Mouse (Mus musculus): Measurements from ENCODE around the gene Dpy19l3. TPM values are rescaled to one million over a fixed set of nuclear protein-coding genes. Genes with fewer than 3 reads are reported as not detected.

The Dpy19l3 gene
- polyA plus RNA-seq, 1 experiment from 2014 or later = 34.2 TPM

GRCm38 (mm10) chr7:35723035-35723434, 31.2 kb downstream of the Dpy19l3 start:
- no peak for DNase-seq (ENCODE audit: low spot score)
- peaks cover 13% of the 10 kb centered on the region for H3K36me3 ChIP-seq (ENCODE audit: control insufficient read depth, insufficient read depth, low read length)
- 64% methylated on average over 2 of the region's 2 CpGs for WGBS
- H3K27me3 ChIP-seq (ENCODE audit: control insufficient read depth, insufficient read depth, low read length) = no peaks in the 10 kb centered on the region
- H3K9ac ChIP-seq (ENCODE audit: low read length) = no peak overlapping the region
- H3K4me2 ChIP-seq (ENCODE audit: low read depth) = no peak overlapping the region
- no peak for ATAC-seq (ENCODE audit: insufficient read depth, low FRiP score, low TSS enrichment)
- H3K4me1 ChIP-seq (ENCODE audit: control insufficient read depth, insufficient read depth, low read length) = no peaks in the 10 kb centered on the region
- no peak overlapping the region for H3K27ac ChIP-seq (ENCODE audit: low read depth, low read length)
- no peak overlapping the region for H3K4me3 ChIP-seq (ENCODE audit: low read depth, low read length)
- H3K9me3 ChIP-seq (ENCODE audit: control insufficient read depth, low read length) = no peaks in the 10 kb centered on the region

- DNase-seq (ENCODE audit: low spot score) (no peak), ATAC-seq (ENCODE audit: insufficient read depth, low FRiP score, low TSS enrichment) (no peak)
- Histone ChIP-seq H3K9ac (ENCODE audit: low read length) (no peak overlapping the region), H3K27me3 (ENCODE audit: control insufficient read depth, insufficient read depth, low read length) (no peaks in the 10 kb centered on the region), H3K27ac (ENCODE audit: low read depth, low read length) (no peak overlapping the region), H3K36me3 (ENCODE audit: control insufficient read depth, insufficient read depth, low read length) (peaks cover 14% of the 10 kb centered on the region; the same call in 1 of the 2 replicates), H3K4me1 (ENCODE audit: control insufficient read depth, insufficient read depth, low read length) (no peaks in the 10 kb centered on the region), H3K9me3 (ENCODE audit: control insufficient read depth, low read length) (no peaks in the 10 kb centered on the region), H3K4me2 (ENCODE audit: low read depth) (no peak overlapping the region), H3K4me3 (ENCODE audit: low read depth, low read length) (no peak overlapping the region)
- 92% methylated on average over 8 of the region's 8 CpGs for WGBS
These were observed 35.7 kb downstream of the Dpy19l3 start for GRCm38 (mm10) chr7:35718421-35719178.

DNA sequence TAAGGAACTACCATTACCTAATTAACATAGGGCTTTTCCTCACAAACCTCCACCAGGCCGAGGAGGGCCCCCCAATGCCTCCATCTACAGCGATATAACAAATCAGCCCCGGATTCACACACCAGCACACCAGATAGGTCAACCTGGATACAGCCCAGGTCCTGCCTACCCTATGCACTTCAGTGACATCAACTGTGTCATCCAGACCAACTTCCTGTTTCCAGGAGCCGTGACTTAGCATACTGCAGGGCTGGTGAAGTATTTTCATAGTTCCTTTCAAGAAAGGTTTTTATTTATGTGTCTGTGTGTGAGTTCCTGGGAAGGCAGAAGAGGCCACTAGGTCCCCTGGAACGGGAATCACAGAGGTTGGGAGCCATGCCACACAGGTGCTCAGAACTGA, 43.9 kb downstream of the Dpy19l3 start:
- H3K9ac ChIP-seq (ENCODE audit: low read length) = no peak overlapping the region
- H3K4me1 ChIP-seq (ENCODE audit: control insufficient read depth, insufficient read depth, low read length) = no peaks in the 10 kb centered on the region
- H3K27ac ChIP-seq (ENCODE audit: low read depth, low read length) = no peak overlapping the region
- H3K36me3 ChIP-seq (ENCODE audit: control insufficient read depth, insufficient read depth, low read length) = peaks cover 9% of the 10 kb centered on the region
- H3K4me2 ChIP-seq (ENCODE audit: low read depth) = no peak overlapping the region
- H3K27me3 ChIP-seq (ENCODE audit: control insufficient read depth, insufficient read depth, low read length) = no peaks in the 10 kb centered on the region
- ATAC-seq (ENCODE audit: insufficient read depth, low FRiP score, low TSS enrichment) = no peak
- H3K9me3 ChIP-seq (ENCODE audit: control insufficient read depth, low read length) = no peaks in the 10 kb centered on the region
- 90% methylated on average over 5 of the region's 5 CpGs for whole genome bisulfite sequencing
- H3K4me3 ChIP-seq (ENCODE audit: low read depth, low read length) = no peak overlapping the region
- no peak for DNase-seq (ENCODE audit: low spot score)

- no peak overlapping the region for H3K4me3 ChIP-seq (ENCODE audit: low read depth, low read length)
- H3K4me2 ChIP-seq (ENCODE audit: low read depth) = no peak overlapping the region
- no peaks in the 10 kb centered on the region for H3K4me1 ChIP-seq (ENCODE audit: control insufficient read depth, insufficient read depth, low read length)
- no peak for ATAC-seq (ENCODE audit: insufficient read depth, low FRiP score, low TSS enrichment)
- no peak overlapping the region for H3K27ac ChIP-seq (ENCODE audit: low read depth, low read length)
- H3K36me3 ChIP-seq (ENCODE audit: control insufficient read depth, insufficient read depth, low read length) = no peaks in the 10 kb centered on the region; the same call in 1 of the 2 replicates
- H3K9ac ChIP-seq (ENCODE audit: low read length) = no peak overlapping the region
- H3K27me3 ChIP-seq (ENCODE audit: control insufficient read depth, insufficient read depth, low read length) = no peaks in the 10 kb centered on the region
- 91% methylated on average over 16 of the region's 16 CpGs for WGBS
- no peak for DNase-seq (ENCODE audit: low spot score)
- H3K9me3 ChIP-seq (ENCODE audit: control insufficient read depth, low read length) = no peaks in the 10 kb centered on the region
These were observed 46.2 kb downstream of the Dpy19l3 start for GRCm38 (mm10) chr7:35708101-35708500.

DNA sequence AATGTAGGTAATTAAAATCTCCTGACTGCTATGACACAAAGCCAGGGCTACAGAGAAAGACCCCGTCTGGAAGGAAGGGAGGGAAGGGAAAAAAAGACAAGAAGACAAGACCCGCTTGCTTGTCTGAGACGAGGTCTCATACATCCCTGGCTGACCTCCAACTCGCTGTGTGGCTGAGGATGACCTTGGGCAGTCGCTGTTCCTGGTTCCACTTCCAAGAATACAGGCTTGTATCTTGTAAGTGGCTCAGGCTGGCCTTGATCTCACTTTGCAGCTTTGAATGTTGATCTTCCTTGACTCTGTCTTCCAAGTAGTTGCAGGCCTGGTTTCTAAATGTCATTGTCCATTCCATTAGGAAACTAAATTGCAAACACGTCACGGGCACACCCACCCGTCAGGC, 55.2 kb downstream of the Dpy19l3 start:
- H3K4me1 ChIP-seq (ENCODE audit: control insufficient read depth, insufficient read depth, low read length) = no peaks in the 10 kb centered on the region
- no peak overlapping the region for H3K9ac ChIP-seq (ENCODE audit: low read length)
- 96% methylated on average over 8 of the region's 8 CpGs for WGBS
- no peak overlapping the region for H3K4me3 ChIP-seq (ENCODE audit: low read depth, low read length)
- H3K27ac ChIP-seq (ENCODE audit: low read depth, low read length) = no peak overlapping the region
- no peaks in the 10 kb centered on the region for H3K9me3 ChIP-seq (ENCODE audit: control insufficient read depth, low read length)
- no peak overlapping the region for H3K4me2 ChIP-seq (ENCODE audit: low read depth)
- no peak for DNase-seq (ENCODE audit: low spot score)
- no peaks in the 10 kb centered on the region for H3K36me3 ChIP-seq (ENCODE audit: control insufficient read depth, insufficient read depth, low read length)
- no peak for ATAC-seq (ENCODE audit: insufficient read depth, low FRiP score, low TSS enrichment)
- H3K27me3 ChIP-seq (ENCODE audit: control insufficient read depth, insufficient read depth, low read length) = no peaks in the 10 kb centered on the region

DNA sequence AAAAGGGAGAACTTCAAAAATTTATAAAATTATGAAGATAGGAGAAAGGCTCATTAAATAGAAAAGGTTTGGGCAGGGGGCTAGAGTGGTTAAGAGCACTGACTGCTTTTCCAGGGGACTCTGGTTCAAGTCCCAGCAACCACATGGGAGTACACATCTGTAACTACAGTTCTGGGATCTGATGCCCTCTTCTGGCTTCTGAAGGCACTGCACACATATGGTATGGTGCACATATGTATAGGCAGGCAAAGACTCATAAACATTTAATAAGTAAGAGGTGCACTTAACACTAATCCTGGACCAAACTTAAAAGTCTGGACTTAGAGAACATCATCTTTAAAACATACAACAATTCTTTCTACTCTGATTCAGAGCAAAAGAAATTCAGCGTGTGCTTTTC, 56.2 kb downstream of the Dpy19l3 start:
- 100% methylated on average over 1 of the region's 1 CpGs for WGBS
- no peak for ATAC-seq (ENCODE audit: insufficient read depth, low FRiP score, low TSS enrichment)

DNA sequence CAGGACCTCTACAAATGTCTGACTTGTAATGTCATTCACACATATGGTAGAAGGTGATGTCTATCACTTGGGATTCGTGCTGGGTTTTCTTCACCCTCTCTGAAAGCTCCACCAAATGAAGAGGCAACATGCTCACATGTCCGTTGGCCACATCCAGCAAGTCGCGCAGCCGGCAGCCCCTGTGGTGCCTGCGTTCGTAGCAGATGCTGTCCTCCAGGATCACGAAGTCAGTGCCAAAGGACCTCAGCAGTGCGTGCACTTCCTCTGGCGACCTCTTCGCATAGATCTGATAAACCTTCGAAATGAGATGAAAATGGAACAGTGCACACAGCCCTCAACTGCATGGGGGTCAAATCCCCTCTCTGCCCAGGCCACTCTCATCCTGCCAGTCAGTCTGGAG, 61.6 kb downstream of the Dpy19l3 start:
- H3K4me3 ChIP-seq (ENCODE audit: low read depth, low read length) = no peak overlapping the region

More for the DNA sequence above, 56.2 kb downstream of the Dpy19l3 start:
- no peak overlapping the region for H3K4me2 ChIP-seq (ENCODE audit: low read depth)
- no peak overlapping the region for H3K9ac ChIP-seq (ENCODE audit: low read length)
- H3K27ac ChIP-seq (ENCODE audit: low read depth, low read length) = no peak overlapping the region
- H3K27me3 ChIP-seq (ENCODE audit: control insufficient read depth, insufficient read depth, low read length) = no peaks in the 10 kb centered on the region
- DNase-seq (ENCODE audit: low spot score) = no peak
- no peak overlapping the region for H3K4me3 ChIP-seq (ENCODE audit: low read depth, low read length)
- H3K9me3 ChIP-seq (ENCODE audit: control insufficient read depth, low read length) = no peaks in the 10 kb centered on the region
- no peaks in the 10 kb centered on the region for H3K4me1 ChIP-seq (ENCODE audit: control insufficient read depth, insufficient read depth, low read length)
- no peaks in the 10 kb centered on the region for H3K36me3 ChIP-seq (ENCODE audit: control insufficient read depth, insufficient read depth, low read length)

GRCm38 (mm10) chr7:35692117-35692516, 62.1 kb downstream of the Dpy19l3 start:
- Histone ChIP-seq H3K27ac (ENCODE audit: low read depth, low read length) (no peak overlapping the region), H3K36me3 (ENCODE audit: control insufficient read depth, insufficient read depth, low read length) (no peaks in the 10 kb centered on the region), H3K9ac (ENCODE audit: low read length) (no peak overlapping the region), H3K9me3 (ENCODE audit: control insufficient read depth, low read length) (no peaks in the 10 kb centered on the region), H3K27me3 (ENCODE audit: control insufficient read depth, insufficient read depth, low read length) (no peaks in the 10 kb centered on the region), H3K4me3 (ENCODE audit: low read depth, low read length) (no peak overlapping the region), H3K4me1 (ENCODE audit: control insufficient read depth, insufficient read depth, low read length) (no peaks in the 10 kb centered on the region), H3K4me2 (ENCODE audit: low read depth) (no peak overlapping the region)
- 92% methylated on average over 14 of the region's 14 CpGs for WGBS
- ATAC-seq (ENCODE audit: insufficient read depth, low FRiP score, low TSS enrichment) (no peak), DNase-seq (ENCODE audit: low spot score) (no peak)

More for the DNA sequence above, 61.6 kb downstream of the Dpy19l3 start:
- Histone ChIP-seq H3K27me3 (ENCODE audit: control insufficient read depth, insufficient read depth, low read length) (no peaks in the 10 kb centered on the region), H3K27ac (ENCODE audit: low read depth, low read length) (no peak overlapping the region), H3K4me1 (ENCODE audit: control insufficient read depth, insufficient read depth, low read length) (no peaks in the 10 kb centered on the region), H3K9ac (ENCODE audit: low read length) (no peak overlapping the region), H3K36me3 (ENCODE audit: control insufficient read depth, insufficient read depth, low read length) (no peaks in the 10 kb centered on the region), H3K4me2 (ENCODE audit: low read depth) (no peak overlapping the region), H3K9me3 (ENCODE audit: control insufficient read depth, low read length) (no peaks in the 10 kb centered on the region)
- DNase-seq (ENCODE audit: low spot score) = no peak
- ATAC-seq (ENCODE audit: insufficient read depth, low FRiP score, low TSS enrichment) = no peak
- WGBS = 96% methylated on average over 12 of the region's 12 CpGs

DNA sequence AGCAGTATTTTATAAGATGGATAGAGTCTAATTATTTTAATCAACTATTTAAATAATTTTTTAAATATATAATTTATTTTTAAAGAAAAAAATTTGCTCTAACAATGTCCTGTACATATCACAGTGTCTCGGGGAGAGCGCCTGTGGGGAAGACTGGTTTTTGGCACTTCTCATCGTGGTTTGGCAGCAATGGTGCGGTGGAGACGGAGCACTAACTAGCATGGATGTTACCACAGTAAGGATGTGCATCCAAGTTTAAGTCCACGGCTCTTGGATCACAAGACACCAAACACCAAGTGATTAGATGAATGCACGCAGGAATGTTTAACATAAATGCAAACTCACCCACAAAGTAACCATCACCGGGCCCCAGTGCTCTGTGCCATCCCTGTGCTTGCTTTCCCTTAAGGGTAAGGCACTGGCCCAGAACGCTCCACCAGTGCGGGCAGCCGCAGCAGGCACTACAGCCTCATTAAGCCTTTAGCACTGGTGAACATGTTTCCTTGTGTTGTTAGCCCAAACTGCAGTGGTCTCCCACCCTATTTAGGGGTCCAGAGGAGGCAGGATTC, 65.4 kb downstream of the Dpy19l3 start:
- Histone ChIP-seq H3K4me2 (ENCODE audit: low read depth) (no peak overlapping the region), H3K9me3 (ENCODE audit: control insufficient read depth, low read length) (no peaks in the 10 kb centered on the region), H3K4me1 (ENCODE audit: control insufficient read depth, insufficient read depth, low read length) (no peaks in the 10 kb centered on the region), H3K4me3 (ENCODE audit: low read depth, low read length) (no peak overlapping the region), H3K36me3 (ENCODE audit: control insufficient read depth, insufficient read depth, low read length) (no peaks in the 10 kb centered on the region), H3K27ac (ENCODE audit: low read depth, low read length) (no peak overlapping the region), H3K27me3 (ENCODE audit: control insufficient read depth, insufficient read depth, low read length) (no peaks in the 10 kb centered on the region), H3K9ac (ENCODE audit: low read length) (no peak overlapping the region)
- no peak for ATAC-seq (ENCODE audit: insufficient read depth, low FRiP score, low TSS enrichment)
- WGBS = 92% methylated on average over 11 of the region's 11 CpGs
- no peak for DNase-seq (ENCODE audit: low spot score)

Measured in neural tube, embryonic 11.5 days (tissue).